In genomic region chr2:21111527-21111926, GRCm38 (mm10) we compare ENCODE assay signal across 15 mouse cellular contexts.
DNase-seq lines count a peak whose midpoint lies in the region; TF ChIP-seq lines count a peak whose summit lies in the region.
"Had no signal": no experiment of that assay in that cellular context is flagged by ENCODE, and none has a peak within 500 bp of the region (broad histone marks: within the 10 kb centered on the region; RNA-seq: fewer than 3 reads in every experiment).

No protein-coding gene starts in this region.

- TF ChIP-seq EP300 in heart, adult 2 months (IDR thresholded peaks at IDR 0.05; ENCODE audit: insufficient read depth, low read depth, low read length): no peak
- no peak for TF ChIP-seq EP300 in MEL (IDR thresholded peaks at IDR 0.05; ENCODE audit: low read depth in 1 of 2, low read length in 2 of 2)

- H3K27me3 ChIP-seq in heart, adult 2 months (ENCODE audit: control insufficient read depth, insufficient read depth, low read length): no peaks in the 10 kb centered on the region
- H3K27me3 ChIP-seq in MEL (ENCODE audit: control insufficient read depth in 1 of 2, insufficient read depth in 2 of 2, low read length in 2 of 2): no peaks in the 10 kb centered on the region
- no peaks in the 10 kb centered on the region for H3K27me3 ChIP-seq in limb, embryonic 10.5 days (ENCODE audit: low read depth, poor library complexity, severe bottlenecking)
- H3K27me3 ChIP-seq: kidney, embryonic 15.5 days; liver, embryonic 15.5 days; stomach, embryonic 15.5 days had no signal

- no peak for TF ChIP-seq RAD21 in MEL (IDR thresholded peaks at IDR 0.05; ENCODE audit: low read depth, low read length)

- TF ChIP-seq CTCF in heart, adult 2 months (IDR thresholded peaks at IDR 0.05): no peak
- TF ChIP-seq CTCF in MEL (IDR thresholded peaks at IDR 0.05 in 2 of 3, conservative IDR thresholded peaks at IDR 0.05 in 1 of 3; ENCODE audit: control insufficient read depth in 1 of 3, insufficient read depth in 1 of 3, low read depth in 2 of 3, low read length in 3 of 3, poor library complexity in 1 of 3, severe bottlenecking in 1 of 3): no peak

- WGBS in heart, adult 2 months: 81% methylated on average over 1 of the region's 1 CpGs
- WGBS in limb, embryonic 10.5 days: 84% methylated on average over 1 of the region's 1 CpGs

- no peaks in the 10 kb centered on the region for H3K4me1 ChIP-seq in heart, adult 2 months (ENCODE audit: control insufficient read depth, insufficient read depth, low read length)
- H3K4me1 ChIP-seq in MEL (ENCODE audit: control insufficient read depth in 1 of 2, insufficient read depth in 2 of 2, low read length in 2 of 2): peaks cover 0 to 7% of the 10 kb centered on the region in 2 experiments; a peak in 2 of 4 replicates
- H3K4me1 ChIP-seq in limb, embryonic 10.5 days: no peaks in the 10 kb centered on the region
- H3K4me1 ChIP-seq: kidney, embryonic 15.5 days; liver, embryonic 15.5 days; stomach, embryonic 15.5 days had no signal

- TF ChIP-seq POLR2A in heart, adult 2 months (IDR thresholded peaks at IDR 0.05; ENCODE audit: insufficient read depth, low read depth, low read length): no peak
- no peak for TF ChIP-seq POLR2A in MEL (IDR thresholded peaks at IDR 0.05; ENCODE audit: control insufficient read depth in 1 of 2, insufficient read depth in 1 of 2, low read depth in 1 of 2, low read length in 2 of 2, poor library complexity in 1 of 2)

- DNase-seq in heart, adult 2 months: peak; percentile 19 to 30
- DNase-seq in heart, postnatal 4 days: no peak
- peak; percentile 73 for DNase-seq in MEL (ENCODE audit: low read depth, low spot score)
- peak; percentile 3 for DNase-seq in c-Kit-positive CD71-positive TER-119-positive erythroid progenitor cells, embryonic 14.5 days (ENCODE audit: low spot score)
- peak; percentile 5 to 9 for DNase-seq in heart, postnatal 36 days
- DNase-seq in limb, embryonic 10.5 days (ENCODE audit: low spot score): no peak
- DNase-seq in neural tube, embryonic 10.5 days (ENCODE audit: extremely low spot score, low spot score): no peak
- no peak for DNase-seq in frontal cortex, postnatal 25 days (ENCODE audit: low spot score in 2 of 2)
- DNase-seq: cerebellum, adult 9-10 months; left cerebral cortex, postnatal 4 days; midbrain, embryonic 14.5 days; thymus, postnatal 36 days had no signal

- no peak overlapping the region for H3K27ac ChIP-seq in heart, adult 2 months
- H3K27ac ChIP-seq in MEL (ENCODE audit: control insufficient read depth, low read depth, low read length): no peak overlapping the region
- H3K27ac ChIP-seq in limb, embryonic 10.5 days: no peak overlapping the region
- H3K27ac ChIP-seq: kidney, embryonic 15.5 days; liver, embryonic 15.5 days; stomach, embryonic 15.5 days had no signal

- H3K36me3 ChIP-seq in heart, adult 2 months (ENCODE audit: control insufficient read depth, insufficient read depth, low read length): no peaks in the 10 kb centered on the region
- peaks cover 0 to 4% of the 10 kb centered on the region in 2 experiments; a peak in 2 of 4 replicates for H3K36me3 ChIP-seq in MEL (ENCODE audit: control insufficient read depth in 1 of 2, insufficient read depth in 2 of 2, low read length in 2 of 2)
- no peaks in the 10 kb centered on the region for H3K36me3 ChIP-seq in limb, embryonic 10.5 days
- H3K36me3 ChIP-seq: kidney, embryonic 15.5 days; liver, embryonic 15.5 days; stomach, embryonic 15.5 days had no signal

- no peak overlapping the region for H3K9ac ChIP-seq in heart, adult 2 months (ENCODE audit: low read depth, low read length)
- no peak overlapping the region for H3K9ac ChIP-seq in MEL (ENCODE audit: control insufficient read depth, low read depth, low read length, poor library complexity, severe bottlenecking)
- H3K9ac ChIP-seq: kidney, embryonic 15.5 days; liver, embryonic 15.5 days; stomach, embryonic 15.5 days had no signal

- no peak overlapping the region for H3K4me3 ChIP-seq in heart, adult 2 months
- no peak overlapping the region for H3K4me3 ChIP-seq in MEL (ENCODE audit: control insufficient read depth in 1 of 2, insufficient read depth in 1 of 2, low read depth in 2 of 2, low read length in 2 of 2)
- H3K4me3 ChIP-seq in limb, embryonic 10.5 days: no peak overlapping the region
- H3K4me3 ChIP-seq: kidney, embryonic 15.5 days; liver, embryonic 15.5 days; stomach, embryonic 15.5 days had no signal

- intact Hi-C loops in heart, adult 2 months (cut with DNase I): no loop called here
- intact Hi-C loops in heart, postnatal 36 days (cut with DNase I): no loop called here

- no peaks in the 10 kb centered on the region for H3K9me3 ChIP-seq in MEL (replicated peaks; ENCODE audit: insufficient read depth, low read length)
- H3K9me3 ChIP-seq in limb, embryonic 10.5 days (replicated peaks): no peaks in the 10 kb centered on the region
- H3K9me3 ChIP-seq: kidney, embryonic 15.5 days; liver, embryonic 15.5 days; stomach, embryonic 15.5 days had no signal

- no peaks in the 10 kb centered on the region for H3K79me2 ChIP-seq in heart, adult 2 months (replicated peaks; ENCODE audit: control insufficient read depth, insufficient read depth, low read length)
- no peaks in the 10 kb centered on the region for H3K79me2 ChIP-seq in MEL (ENCODE audit: control insufficient read depth, insufficient read depth, low read length, poor library complexity)

TF ChIP-seq in MEL, 35 proteins besides CTCF, POLR2A, EP300 and RAD21:
- TF ChIP-seq GABPA (IDR thresholded peaks at IDR 0.05; ENCODE audit: low read depth, low read length) (peak; percentile 79), E2F4 (IDR thresholded peaks at IDR 0.05; ENCODE audit: borderline replicate concordance, low read depth, low read length) (no peak), ZMIZ1 (IDR thresholded peaks at IDR 0.05; ENCODE audit: low read depth, low read length) (no peak), SMC3 (IDR thresholded peaks at IDR 0.05; ENCODE audit: low read depth, low read length) (no peak), USF2 (IDR thresholded peaks at IDR 0.05; ENCODE audit: borderline replicate concordance in 1 of 2, insufficient read depth in 1 of 2, low read depth in 1 of 2, low read length in 2 of 2) (no peak)

Comparison
In these comparisons a context has a peak if more than half of its experiments do, and no peak if none do; other contexts are left out.
1. DNase-seq: peak in heart, adult 2 months (2 of 2), MEL (single experiment), c-Kit-positive CD71-positive TER-119-positive erythroid progenitor cells, embryonic 14.5 days (single experiment) and heart, postnatal 36 days (2 of 2); none in heart, postnatal 4 days (single experiment), limb, embryonic 10.5 days (single experiment), neural tube, embryonic 10.5 days (single experiment) and frontal cortex, postnatal 25 days (0 of 2).